23 mouse cellular contexts compared by ENCODE assay signal in the genomic region with DNA sequence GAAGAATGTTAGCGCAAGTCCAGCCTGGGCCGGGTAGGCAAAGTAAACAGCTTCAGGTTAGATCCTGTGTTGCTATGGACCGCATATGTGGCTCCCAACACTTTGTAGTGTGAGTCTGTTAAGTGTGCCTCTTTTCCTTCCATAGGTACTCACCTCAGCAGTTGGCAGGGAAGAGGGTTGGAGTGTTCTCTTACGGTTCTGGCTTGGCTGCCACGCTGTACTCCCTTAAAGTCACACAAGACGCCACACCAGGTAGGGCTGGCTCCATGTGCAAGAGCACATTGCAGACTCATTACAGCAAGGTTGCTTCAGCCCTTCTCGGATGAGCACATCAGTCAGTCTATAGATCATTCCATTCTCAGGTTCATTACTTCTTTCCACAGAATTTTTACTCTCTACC.
"Had no signal": no experiment of that assay in that cellular context is flagged by ENCODE, and none has a peak within 500 bp of the region (broad histone marks: within the 10 kb centered on the region; RNA-seq: fewer than 3 reads in every experiment).

No protein-coding gene starts in this region.

- H3K9me3 ChIP-seq: heart, embryonic 13.5 days; heart, embryonic 15.5 days; hindbrain, embryonic 13.5 days; hindbrain, embryonic 15.5 days; limb, embryonic 10.5 days; limb, embryonic 12.5 days had no signal

- ATAC-seq: hindbrain, postnatal 0 days; intestine, embryonic 16.5 days had no signal

- H3K9ac ChIP-seq: heart, embryonic 13.5 days; heart, embryonic 15.5 days; hindbrain, embryonic 13.5 days; hindbrain, embryonic 15.5 days; limb, embryonic 12.5 days had no signal

- H3K4me3 ChIP-seq: heart, adult 2 months; heart, embryonic 13.5 days; heart, embryonic 15.5 days; hindbrain, embryonic 13.5 days; hindbrain, embryonic 15.5 days; left cerebral cortex, adult 2 months; limb, embryonic 10.5 days; limb, embryonic 12.5 days had no signal

- H3K27ac ChIP-seq: heart, adult 2 months; heart, embryonic 13.5 days; heart, embryonic 15.5 days; hindbrain, embryonic 13.5 days; hindbrain, embryonic 15.5 days; hindbrain, postnatal 0 days; left cerebral cortex, adult 2 months; limb, embryonic 10.5 days; limb, embryonic 12.5 days had no signal

- H3K4me2 ChIP-seq: heart, embryonic 11.5 days; heart, embryonic 13.5 days; heart, embryonic 15.5 days; hindbrain, embryonic 13.5 days; hindbrain, embryonic 15.5 days; limb, embryonic 12.5 days; liver, embryonic 11.5 days had no signal

- DNase-seq: gastrocnemius, postnatal 14 days; gastrocnemius, postnatal 36 days; heart, adult 11 months; heart, adult 2 months; heart, postnatal 14 days; heart, postnatal 36 days; kidney, adult 11 months; kidney, adult 8-10 months; kidney, postnatal 14 days; kidney, postnatal 36 days; layer of hippocampus, adult 9-11 months; liver had no signal

- H3K4me1 ChIP-seq: heart, embryonic 15.5 days; hindbrain, embryonic 13.5 days; hindbrain, embryonic 15.5 days; limb, embryonic 10.5 days; limb, embryonic 12.5 days had no signal

- H3K27me3 ChIP-seq: heart, embryonic 13.5 days; heart, embryonic 15.5 days; hindbrain, embryonic 13.5 days; hindbrain, embryonic 15.5 days; limb, embryonic 12.5 days had no signal
